Mouse (Mus musculus) liver, embryonic 14.5 days (tissue): Measurements from ENCODE around the gene Tmcc1.

Source experiments
- CTCF ChIP-seq: IDR thresholded peaks from 2 replicates; pipeline ENCODE4 v1.5.1; 2016; ENCODE audit warnings: antibody characterized with exemption, low read depth, control low read depth
- EP300 ChIP-seq: IDR thresholded peaks from 2 replicates; pipeline ENCODE4 v1.6.1; 2016; ENCODE audit warnings: antibody characterized with exemption, low read depth

- TF ChIP-seq CTCF, result peak; percentile 42
- TF ChIP-seq EP300, result no peak
These were observed 57.2 kb downstream of the Tmcc1 start for GRCm38 (mm10) chr6:116135971-116136632.
